Mouse (Mus musculus) telencephalon, adult 2 months (tissue): Measurements from ENCODE around the gene Rasal2.

Experiments
- DNase-seq: peaks from one replicate; pipeline ENCODE4 v3.0.0-alpha.2; 2011; ENCODE audit warnings: low read depth, low spot score

Gene Rasal2

DNA sequence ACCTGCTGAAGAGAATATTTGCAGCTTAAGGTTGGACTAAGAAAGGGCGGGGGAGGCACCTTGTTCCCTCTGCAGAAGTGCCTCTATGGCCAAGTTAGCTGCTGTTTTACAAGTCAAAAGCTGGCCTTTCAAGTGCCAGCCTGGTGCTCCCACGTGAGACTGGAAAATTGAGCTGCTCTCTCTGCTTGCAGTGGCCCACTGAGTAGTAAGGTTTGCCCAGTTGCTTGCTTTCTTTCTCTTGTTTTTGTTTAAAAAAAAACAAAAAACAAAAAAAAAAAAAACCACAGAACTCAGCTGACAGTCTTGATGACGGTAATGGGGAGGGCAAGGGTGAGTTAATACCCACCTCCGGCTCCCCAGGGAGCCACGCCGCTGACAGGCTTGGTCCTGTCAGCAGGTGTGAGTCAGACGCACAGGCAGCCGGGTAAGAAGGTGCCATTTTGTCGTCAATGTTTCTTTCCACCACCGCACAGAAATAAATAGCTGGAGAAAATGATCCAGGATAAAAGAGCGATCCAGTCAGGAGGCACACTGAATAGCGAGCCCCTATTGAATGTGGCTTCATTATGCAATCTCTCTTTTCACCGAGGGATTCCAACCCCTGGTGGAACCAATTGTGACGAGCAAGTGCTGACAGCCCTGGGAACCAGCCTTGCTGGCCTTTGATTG lies 27.7 kb upstream of the Rasal2 start:
- DNase-seq, result no peak

DNA sequence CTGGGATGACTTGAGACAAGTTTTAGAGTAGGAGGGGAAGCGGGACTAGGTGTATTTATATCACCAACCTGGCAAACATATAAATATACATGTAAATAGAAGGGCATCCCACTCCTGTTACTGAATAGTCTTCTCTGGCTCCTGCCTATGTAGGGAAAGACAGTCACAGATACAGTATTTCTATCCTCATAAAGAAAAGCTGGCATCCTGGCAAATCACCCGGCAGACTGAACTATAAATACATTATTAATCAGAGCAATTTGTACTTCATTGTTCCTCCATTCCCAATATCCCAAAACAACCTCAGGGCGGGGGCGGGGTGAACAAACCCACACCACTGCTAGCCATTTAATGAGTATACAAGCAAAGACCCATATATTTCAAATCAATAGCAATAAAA lies 26.7 kb upstream of the Rasal2 start:
- DNase-seq, result no peak

DNA sequence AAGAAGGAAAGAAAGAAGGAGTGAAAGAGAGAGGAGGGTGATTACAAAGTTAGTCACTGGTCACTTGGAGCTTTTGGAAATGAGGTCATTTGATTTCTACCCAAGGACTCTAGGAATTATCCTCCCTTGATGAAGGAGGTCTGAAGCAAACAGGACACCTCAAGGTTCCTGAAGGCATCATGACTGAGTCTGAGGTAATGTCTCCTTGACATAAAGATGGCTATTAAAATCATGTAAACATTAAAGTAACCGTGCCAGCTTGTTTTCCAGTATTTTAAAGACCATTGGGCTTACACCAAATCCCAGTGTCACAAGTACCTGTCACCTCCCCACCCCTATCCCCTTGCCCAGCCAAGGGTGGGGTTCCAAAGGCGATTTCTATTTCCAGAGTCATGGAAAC lies 25.9 kb upstream of the Rasal2 start:
- no peak for DNase-seq

DNA sequence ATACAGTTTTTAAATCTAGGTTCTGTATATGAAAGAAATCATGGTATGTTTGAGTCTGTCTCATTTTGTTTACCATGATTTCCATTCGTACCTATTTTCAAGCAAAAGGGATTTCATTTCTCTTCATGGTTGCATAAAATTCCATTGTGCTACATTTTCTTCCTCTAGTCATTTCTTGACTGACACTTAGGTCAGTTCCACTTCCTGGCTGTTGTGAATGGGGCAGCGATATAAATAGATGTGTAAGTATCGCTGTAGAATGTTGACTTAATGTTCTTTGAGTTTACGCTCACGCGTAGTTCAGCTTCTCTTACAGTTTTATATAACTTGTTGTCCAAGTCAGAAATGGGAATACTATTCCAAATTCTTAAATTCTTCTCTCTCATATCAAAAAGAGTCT lies 23.5 kb upstream of the Rasal2 start:
- DNase-seq, result no peak

DNA sequence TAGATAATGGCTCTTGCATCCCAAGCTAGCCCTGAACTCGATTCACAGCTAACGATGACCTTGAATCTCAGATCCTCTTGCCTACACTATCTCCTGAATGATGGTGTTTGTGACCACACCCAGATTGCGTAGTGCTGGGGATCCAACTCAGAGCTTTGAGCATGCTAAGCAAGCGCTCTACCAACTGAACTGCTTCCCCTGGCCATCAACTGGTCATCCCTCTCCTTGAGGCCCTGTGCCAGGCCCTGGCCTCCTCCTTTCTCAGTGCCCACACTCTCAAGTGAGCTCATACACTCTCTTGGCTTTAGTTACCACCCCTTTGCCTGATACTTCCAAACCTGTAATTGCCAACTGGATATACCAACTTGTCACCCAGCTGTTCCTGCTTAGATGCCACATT lies 22.0 kb upstream of the Rasal2 start:
- DNase-seq, result no peak

DNA sequence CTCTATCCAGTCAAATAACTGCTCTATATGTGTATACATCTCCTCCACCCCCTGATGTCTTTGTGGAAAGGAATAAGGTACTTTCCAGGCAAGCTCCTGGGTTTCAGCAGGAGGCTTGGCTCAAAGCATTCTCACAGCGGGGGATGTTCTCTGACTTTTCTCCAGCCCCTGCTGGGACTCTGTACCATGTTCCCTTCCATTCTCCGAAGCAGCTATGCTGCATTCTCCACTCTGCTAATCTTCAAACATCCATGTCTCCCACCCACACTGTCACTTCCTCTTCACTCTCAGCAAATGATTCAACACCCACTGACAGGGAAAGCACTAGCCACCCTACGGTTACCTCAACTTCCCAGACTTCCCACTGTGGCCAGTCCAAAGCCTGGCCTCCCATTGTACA lies 20.9 kb upstream of the Rasal2 start:
- peak; percentile 74 for DNase-seq

DNA sequence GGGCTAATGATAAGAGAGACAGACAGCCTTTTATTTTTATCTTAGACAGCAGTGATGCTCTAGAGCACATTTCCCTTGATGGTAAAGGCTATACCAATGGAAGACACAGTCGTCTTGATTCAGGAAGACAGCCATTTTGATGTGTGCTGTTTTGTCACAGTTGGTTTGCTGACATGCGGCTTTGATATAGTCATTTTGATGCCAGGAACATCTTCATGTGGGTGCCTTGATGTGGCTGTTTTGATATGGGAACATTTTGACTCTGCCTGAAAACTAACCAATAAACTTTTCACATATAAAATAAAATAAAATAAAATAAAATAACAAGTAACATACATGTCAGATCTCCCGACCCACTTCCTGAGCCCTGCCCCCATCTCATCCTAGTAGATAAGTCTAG lies 16.0 kb upstream of the Rasal2 start:
- no peak for DNase-seq

DNA sequence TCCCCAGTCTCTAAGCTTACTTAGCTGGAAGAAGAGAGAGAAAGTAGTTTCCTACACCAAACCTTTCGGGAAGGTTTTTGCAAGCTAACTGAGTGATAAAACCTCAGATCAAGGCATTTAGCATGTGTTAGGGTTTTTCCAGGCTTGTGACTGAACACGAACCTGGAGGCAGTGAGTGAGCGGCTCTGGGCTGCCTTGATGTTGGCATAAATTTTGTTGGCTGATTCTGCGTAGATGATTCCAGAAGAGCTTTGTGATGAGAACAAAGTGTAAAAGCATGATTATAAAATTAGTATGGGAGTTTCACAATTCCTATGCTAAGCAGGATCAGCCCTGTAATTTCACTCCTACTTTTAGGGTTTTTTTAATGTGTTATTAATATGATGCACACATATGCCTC lies 15.2 kb upstream of the Rasal2 start:
- peak; percentile 80 for DNase-seq

DNA sequence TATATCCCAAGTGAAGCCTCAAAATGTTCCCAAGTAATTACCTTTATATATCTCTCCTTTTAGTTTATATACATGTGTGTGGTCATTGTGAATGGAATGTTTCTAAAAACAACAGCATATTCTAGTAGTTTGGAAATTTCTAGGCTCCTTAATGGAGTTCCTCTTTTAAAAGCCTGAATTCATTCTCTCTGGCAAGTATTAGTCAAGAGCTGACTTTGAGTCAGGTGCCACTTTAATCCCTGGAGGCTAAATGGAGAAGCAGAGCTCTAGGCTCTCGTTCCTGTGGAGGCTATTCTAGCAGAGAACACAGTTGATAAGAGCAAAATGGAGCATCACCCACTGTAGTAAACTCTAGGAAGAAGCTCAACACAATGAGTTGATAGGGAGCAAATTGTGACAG lies 14.5 kb upstream of the Rasal2 start:
- DNase-seq, result no peak

DNA sequence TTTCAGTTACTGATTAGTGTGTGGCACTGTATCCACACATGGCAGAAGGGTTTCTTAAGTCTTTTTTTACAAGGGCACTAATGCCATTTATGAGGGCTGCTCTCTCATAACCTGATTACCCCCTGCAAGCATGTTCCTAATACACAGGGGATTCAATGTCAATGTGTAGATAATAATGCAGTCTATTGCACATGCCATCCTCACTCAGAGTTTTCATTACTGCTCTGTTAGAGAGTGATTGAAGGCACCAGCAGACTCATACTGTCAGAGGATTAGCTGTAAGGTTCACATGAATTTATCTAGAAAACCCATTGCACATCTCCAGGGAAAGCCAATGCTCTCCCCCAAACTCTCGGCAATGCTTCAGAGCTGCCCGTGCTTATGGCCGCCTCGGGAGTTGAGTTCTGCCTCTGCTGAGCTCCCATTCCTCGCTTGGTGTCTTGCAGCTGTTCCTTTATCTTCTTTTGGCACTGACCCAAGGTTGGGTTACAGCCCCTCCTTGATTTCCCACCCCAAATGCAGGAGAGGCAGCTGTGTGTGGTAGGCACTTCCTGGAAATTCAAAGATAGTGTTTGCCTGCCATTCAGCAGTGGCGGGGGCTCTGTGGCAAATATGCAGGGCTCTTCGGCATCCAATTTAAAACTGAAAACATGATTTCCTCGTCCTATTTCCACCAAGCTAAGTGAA lies 13.5 kb upstream of the Rasal2 start:
- DNase-seq, result no peak

DNA sequence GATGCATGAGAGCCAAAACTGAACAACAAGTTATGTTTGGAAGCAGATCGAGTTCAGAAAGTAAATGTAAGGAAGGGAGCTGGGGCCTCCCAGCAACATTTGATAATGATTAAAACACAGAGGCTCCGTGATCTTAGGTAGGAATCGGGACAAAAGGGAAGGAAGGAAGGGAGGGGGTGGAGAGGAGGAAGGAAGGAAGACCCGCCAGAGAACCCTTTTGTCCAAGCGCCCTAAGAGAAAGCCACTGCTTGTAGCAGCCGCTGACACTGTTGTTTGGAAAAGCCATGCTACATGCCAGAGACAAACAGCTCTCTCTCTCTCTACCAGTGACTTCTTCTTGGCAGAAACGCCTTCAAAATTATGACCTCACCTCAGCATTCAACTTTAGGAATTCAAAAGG lies 5.5 kb upstream of the Rasal2 start:
- DNase-seq, result no peak

DNA sequence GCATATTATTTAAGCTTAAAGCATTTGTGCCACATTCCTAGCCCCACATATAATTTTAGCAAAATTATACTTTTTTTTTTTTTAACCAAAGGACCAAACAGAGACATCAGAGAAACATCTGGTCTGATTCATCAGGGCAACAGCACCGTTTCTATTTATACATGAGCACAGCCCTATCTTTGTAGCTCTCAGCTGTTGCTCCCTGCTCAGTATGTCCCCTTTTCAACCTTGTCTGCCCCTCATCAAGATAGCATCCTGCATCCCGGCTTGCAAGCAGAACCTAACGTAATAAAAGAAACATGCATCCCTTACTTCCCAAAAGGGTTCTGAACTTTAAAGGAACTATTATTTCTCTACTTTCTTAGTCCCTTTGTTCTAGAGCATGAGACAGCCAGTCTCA lies 5.0 kb upstream of the Rasal2 start:
- DNase-seq, result no peak

DNA sequence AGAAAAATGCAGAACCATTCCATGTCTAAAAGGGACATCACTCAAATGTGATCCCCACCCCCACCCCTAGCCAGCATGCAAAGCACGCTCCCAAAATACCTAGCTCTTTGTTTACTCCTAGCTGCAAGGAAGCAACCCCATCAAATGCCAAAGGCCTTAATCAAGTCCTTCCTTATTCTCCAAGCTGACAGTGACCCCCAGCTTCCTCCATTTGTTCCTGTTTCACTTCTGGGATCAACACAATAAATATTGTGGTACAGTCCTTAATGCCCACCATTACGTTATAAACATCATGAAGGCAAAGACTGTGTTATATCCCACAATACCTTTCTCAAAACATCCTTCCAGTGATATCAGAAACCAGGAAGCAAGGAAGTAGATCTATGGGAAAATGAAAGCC lies 4.2 kb upstream of the Rasal2 start:
- DNase-seq, result no peak

DNA sequence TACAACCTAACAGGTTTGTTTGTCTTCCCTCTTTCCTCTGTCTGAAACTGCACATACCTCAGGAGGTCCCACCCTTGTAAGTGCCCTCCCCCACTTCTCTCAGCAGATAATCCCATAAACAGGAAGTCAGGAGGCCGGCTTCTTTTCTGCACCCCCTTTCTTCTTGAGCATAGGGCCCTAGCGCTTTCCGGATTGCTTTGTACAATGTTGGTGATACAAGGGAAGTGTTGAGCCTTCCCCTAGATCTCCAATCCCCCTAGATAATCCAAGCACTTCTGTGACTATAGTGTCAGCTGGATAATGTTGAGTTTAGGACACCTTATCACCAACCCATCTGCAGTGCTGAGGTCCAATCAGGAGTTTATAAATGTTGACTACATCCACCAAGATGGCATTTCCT lies 3.4 kb upstream of the Rasal2 start:
- no peak for DNase-seq

DNA sequence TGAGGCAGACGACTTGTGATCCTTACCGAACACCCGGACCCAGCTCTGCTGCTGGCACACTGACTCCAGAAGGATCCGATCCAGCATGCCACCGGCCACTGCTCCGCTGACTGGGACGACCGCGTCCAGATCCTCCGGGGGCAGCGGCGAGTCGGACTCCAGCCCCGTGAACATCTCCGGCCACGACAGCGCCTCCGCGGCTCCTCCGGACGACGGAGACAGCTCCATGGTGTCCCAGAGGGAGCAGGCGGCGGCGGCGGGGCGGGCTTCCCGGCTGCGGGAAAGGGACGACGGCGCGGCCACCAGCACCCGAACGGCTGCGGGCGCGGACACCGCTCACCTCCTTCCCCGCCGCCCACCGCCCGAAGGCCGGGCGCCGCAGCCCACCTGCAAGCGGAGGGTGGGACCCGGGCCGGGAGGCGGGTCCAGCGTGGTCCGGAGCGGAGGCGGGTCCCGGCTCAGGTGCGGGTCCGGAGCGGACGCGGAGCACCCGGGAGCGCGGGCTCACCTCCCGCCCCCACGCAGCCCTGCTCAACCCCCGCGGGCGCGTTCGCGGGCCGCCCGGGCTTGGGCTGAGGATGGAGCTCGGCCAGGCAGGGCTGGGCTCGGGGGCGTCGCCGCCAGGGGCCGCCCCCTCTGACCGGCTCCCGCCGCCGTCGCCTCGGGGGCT lies 549 bp downstream of the Rasal2 start:
- no peak for DNase-seq

DNA sequence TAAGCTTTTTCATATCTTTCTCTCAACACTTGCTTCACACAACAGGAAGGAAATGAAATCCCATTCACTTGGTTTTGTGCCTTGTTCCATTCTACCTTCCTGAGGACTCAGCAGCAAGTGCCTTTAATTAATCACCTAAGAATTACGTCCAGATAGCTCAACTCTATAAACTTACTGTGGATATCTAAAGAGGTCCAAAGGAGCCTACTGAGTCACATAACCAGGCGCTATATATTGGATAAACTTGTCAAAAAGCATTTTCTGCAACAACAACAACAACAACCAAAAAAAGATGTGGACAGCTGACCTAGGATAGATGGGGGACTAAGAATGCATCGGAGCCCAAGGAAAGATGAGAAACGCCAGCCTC lies 1.1 kb downstream of the Rasal2 start:
- DNase-seq, result no peak

DNA sequence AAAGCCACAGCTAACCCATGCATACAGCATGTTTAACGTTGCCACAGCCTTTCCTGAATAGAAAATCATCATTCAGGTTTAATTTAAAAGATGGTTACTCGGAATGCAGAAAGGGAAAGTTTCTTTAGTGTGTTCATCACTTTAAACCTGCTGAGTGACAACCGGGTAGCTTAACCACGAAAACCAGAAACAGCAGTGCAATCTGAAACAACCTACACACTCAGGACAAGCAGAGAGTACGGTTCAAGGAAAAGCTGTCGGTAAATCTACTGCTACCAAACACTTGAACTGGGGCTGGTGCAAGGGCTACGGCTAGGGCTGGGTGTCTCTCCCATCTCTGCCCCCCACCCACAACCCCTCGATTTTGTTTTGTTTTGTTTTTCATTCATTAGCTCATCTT lies 1.5 kb downstream of the Rasal2 start:
- DNase-seq, result no peak

DNA sequence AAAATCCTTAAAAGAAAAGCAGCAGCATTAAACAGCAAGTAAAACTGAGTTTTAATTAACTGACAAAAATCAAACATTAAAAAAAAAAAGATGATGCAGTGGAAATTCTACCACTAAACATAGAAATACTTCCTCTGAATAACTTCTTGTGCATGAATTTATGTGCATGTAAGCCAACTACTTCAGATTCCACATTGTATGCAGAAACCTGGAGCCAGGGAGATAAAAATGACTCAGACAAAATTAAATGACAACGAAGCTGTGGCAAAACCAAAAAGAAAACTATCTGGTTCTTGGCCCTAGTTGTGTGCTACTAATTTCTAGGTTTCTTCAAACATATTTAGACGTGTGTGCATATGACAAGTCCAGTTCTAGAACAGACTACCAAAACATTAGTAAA lies 2.7 kb downstream of the Rasal2 start:
- no peak for DNase-seq

DNA sequence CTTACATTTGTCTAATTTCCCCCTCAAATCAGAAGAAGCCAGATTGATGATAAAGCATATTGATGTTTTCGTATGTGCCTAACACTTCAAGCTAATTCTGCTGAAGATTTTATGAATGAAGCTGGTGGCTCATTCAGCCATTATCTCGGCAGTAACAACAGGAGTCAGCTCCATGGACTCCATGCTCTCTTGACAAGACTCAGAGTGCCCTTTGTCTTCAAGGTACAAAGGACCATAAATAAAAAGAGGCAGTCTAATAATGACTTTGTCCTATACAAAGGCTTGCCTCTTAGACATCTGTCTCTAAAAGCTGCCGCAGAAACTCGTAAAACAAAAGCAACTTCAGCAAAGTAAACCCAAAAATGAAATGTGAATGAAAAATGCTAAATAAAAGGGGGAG lies 24.4 kb downstream of the Rasal2 start:
- no peak for DNase-seq

DNA sequence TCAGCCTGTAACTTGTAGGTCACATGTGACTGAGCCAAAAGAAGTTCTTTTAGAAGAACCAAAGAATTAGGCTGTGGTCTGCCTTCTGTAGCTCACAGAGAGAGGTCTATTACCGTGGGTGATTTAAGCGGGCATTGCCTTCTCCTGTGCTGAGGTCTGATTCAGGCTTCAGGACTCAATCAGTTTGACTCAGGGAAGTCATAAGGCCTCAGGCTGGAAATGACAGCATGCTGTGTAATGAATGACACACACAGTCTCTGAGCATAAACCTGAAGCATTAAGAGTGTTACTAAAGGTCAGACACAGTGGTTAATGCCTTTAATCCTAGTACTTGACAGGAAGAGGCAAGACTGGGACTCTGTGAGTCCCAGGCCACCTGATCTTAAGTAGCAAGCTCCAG lies 31.7 kb downstream of the Rasal2 start:
- no peak for DNase-seq

DNA sequence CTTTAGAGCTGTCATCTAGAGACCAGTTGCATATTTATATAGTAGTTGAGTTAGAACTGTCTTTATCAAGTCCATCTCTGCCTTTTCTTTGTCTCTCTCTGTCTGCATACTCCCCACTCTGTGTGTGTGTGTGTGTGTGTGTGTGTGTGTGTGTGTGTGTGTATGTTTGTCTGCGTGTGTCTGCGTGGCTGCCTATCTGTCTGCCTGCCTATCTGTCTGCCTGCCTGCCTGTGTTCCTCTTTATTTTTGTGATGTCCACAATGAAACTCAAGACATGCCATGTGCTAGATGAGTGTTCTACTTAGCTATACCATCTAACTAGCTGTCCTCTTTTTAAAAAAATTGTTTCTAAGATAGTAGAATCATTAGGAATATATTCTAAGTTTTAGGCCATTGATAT lies 42.0 kb downstream of the Rasal2 start:
- DNase-seq, result no peak

DNA sequence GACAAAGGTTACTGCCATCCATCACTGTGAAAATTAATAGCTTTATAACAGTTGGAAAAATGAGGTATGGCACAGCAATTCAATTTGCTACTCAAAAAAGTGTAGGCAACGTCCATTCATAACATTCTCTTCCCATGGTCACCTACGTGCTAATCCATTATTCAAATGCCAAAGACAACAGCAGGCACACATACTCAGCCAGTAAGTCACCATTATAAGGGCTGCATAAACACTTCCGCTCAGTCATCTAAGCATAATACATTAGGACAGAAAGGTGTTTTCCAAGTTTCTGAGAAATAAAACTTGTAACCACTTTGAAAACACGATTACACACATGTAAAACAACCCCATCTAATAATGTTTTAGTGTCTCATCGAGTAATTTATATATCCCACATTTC lies 44.1 kb downstream of the Rasal2 start:
- DNase-seq, result no peak

DNA sequence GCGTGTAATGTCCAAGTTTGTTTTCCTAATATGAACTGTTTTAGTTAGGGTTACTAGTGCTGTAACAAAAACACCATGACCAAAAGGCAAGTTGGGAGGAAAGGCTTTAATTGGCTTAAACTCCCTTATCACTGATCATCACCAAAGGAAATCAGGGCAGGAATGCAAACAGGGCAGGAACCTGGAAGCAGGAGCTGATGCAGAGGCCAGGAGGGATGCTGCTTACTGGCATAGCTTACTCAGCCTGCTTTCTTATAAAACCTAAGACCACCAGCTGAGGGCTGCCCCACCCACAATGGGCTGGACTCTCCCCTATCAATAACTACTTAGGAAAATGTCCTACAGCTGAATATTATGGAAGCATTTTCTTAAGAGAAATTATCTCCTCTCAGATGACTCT lies 65.7 kb downstream of the Rasal2 start:
- DNase-seq, result no peak
